Mouse (Mus musculus) olfactory bulb, adult 2 months (tissue): ENCODE results near the gene Gcg. TPM values are rescaled to one million over a fixed set of nuclear protein-coding genes. Genes with fewer than 3 reads are reported as not detected.

Source experiments
- H3K27ac ChIP-seq: fragments of 200-500 bp; 2 replicates; pipeline ENCODE4 v1.5.1; 2012; ENCODE audit warnings: low read depth, low read length; ENCODE audit not compliant: insufficient read depth
- H3K4me1 ChIP-seq: fragments of 200-500 bp; 2 replicates; pipeline ENCODE4 v1.6.1; 2012; ENCODE audit warnings: low read length; ENCODE audit not compliant: control insufficient read depth, insufficient read depth
- H3K4me3 ChIP-seq: fragments of 200-500 bp; 2 replicates; pipeline ENCODE4 v1.5.1; 2012; ENCODE audit warnings: mild to moderate bottlenecking, low read depth, low read length, moderate library complexity; ENCODE audit not compliant: insufficient read depth
- CTCF ChIP-seq: fragments of 200-500 bp; IDR thresholded peaks from 2 replicates; pipeline ENCODE4 v1.5.1; 2012; ENCODE audit warnings: low read depth, mild to moderate bottlenecking, low read length, moderate library complexity; ENCODE audit not compliant: insufficient read depth
- POLR2A ChIP-seq: fragments of 200-500 bp; IDR thresholded peaks from 2 replicates; pipeline ENCODE4 v1.6.1; 2012; ENCODE audit warnings: mild to moderate bottlenecking, low read depth, low read length, moderate library complexity; ENCODE audit not compliant: insufficient read depth
- WGBS: fragments of 180-500 bp; shearing (Covaris S2); methylation state at CpG from one replicate; pipeline ENCODE4 v1.1.7; 2018; 5-methylcytosine and 5-hydroxymethylcytosine counted together
- polyA plus RNA-seq: library from polyadenylated mRNA; stranded (reverse); fragments of >200 nt; gene quantifications from 2 replicates; pipeline ENCODE4 v1.2.4, GENCODE M21; 2012; ENCODE audit warnings: low replicate concordance; ENCODE audit not compliant: missing spikeins, insufficient read depth, insufficient read length

Gcg gene
- polyA plus RNA-seq, 1 experiment: not detected

- no peaks in the 10 kb centered on the region for H3K4me1 ChIP-seq
- no peak overlapping the region for H3K27ac ChIP-seq
- 75% methylated on average over 6 of the region's 6 CpGs for WGBS
- H3K4me3 ChIP-seq: no peak overlapping the region
- no peak for TF ChIP-seq POLR2A
- no peak for TF ChIP-seq CTCF
These were observed 33.1 kb downstream of the Gcg start for GRCm38 (mm10) chr2:62450364-62450763.

GRCm38 (mm10) chr2:62449692-62450346, 33.6 kb downstream of the Gcg start:
- Histone ChIP-seq H3K4me1 (no peaks in the 10 kb centered on the region), H3K4me3 (no peak overlapping the region), H3K27ac (no peak overlapping the region)
- no peak for TF ChIP-seq CTCF
- no peak for TF ChIP-seq POLR2A
- 88% methylated on average over 5 of the region's 5 CpGs for WGBS

- no peak for TF ChIP-seq CTCF
- no peak for TF ChIP-seq POLR2A
- 77% methylated on average over 13 of the region's 13 CpGs for WGBS
- no peak overlapping the region; the same call in 1 of the 2 replicates for H3K4me3 ChIP-seq
These were observed 42.5 kb downstream of the Gcg start for GRCm38 (mm10) chr2:62440802-62441544.

DNA sequence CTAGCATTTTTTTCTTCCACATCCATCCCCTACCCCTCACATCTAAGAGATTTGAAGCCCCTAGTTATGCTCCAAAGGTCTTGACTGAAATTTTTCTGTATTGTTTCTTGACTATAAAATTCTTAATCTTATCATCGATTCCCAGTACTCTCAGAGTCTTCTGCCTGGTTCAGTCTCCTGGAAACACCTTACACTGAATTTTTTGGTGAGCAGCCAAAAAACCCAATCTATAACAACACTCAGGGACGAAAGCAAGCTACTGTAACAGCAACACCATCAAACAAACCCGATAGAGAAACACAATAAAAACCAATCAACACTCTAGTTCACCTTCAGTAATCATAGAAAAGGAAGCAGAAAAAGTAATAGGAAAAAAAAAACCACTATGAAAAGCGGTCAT, 43.4 kb downstream of the Gcg start:
- 76% methylated on average over 4 of the region's 4 CpGs for WGBS
- H3K4me3 ChIP-seq: no peak overlapping the region
- TF ChIP-seq POLR2A (no peak), CTCF (no peak)
- H3K4me1 ChIP-seq: no peaks in the 10 kb centered on the region
- H3K27ac ChIP-seq: no peak overlapping the region

More at GRCm38 (mm10) chr2:62440802-62441544, 42.5 kb downstream of the Gcg start:
- Histone ChIP-seq H3K4me1 (no peaks in the 10 kb centered on the region), H3K27ac (no peak overlapping the region)

DNA sequence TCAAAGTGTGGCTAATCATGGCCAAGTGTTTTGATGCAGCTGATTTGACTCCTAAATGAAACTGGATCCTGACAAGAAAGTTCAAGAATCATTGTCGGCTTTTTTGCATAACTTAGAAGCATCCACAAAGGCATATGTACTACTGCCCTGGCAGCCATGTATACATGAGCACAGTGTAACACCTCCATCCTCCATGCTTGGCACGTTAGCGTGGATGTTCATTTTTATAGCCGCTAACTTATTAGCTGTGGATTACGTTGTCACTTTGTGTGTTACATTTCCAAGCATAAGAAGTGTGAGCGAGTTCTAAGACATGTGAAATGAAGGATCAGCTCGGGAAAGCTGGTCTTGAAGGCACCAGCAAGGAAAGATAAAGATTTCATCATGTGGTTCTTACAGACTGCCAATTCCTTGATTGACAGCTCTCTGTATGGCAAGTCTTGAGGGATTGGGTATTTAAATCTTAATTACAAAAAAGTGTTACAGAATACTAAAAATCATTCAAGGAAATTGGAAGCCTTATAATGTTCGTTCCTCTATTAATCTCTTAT, 52.1 kb downstream of the Gcg start:
- TF ChIP-seq CTCF (no peak), POLR2A (no peak)
- WGBS: 88% methylated on average over 8 of the region's 8 CpGs
- no peak overlapping the region for H3K4me3 ChIP-seq
- no peaks in the 10 kb centered on the region for H3K4me1 ChIP-seq
- H3K27ac ChIP-seq: no peak overlapping the region

GRCm38 (mm10) chr2:62425941-62426340, 57.5 kb downstream of the Gcg start:
- Histone ChIP-seq H3K4me1 (no peaks in the 10 kb centered on the region), H3K27ac (no peak overlapping the region), H3K4me3 (no peak overlapping the region)
- TF ChIP-seq CTCF: no peak
- TF ChIP-seq POLR2A: no peak
- WGBS: 80% methylated on average over 3 of the region's 3 CpGs

Other genes with a start within 250 kb of the Gcg start
- not detected in 2 replicates for gene Dpp4, start 71.4 kb downstream of the Gcg start, polyA plus RNA-seq
- not detected in 2 replicates for gene Fap, start 90.4 kb upstream of the Gcg start, polyA plus RNA-seq
- gene Ifih1, start 162.6 kb upstream of the Gcg start, polyA plus RNA-seq: not detected in 2 replicates
- not detected in 2 replicates for gene Gca, start 180.6 kb upstream of the Gcg start, polyA plus RNA-seq